Mouse (Mus musculus): Measurements from ENCODE around the gene Cnot3. TPM values are rescaled to one million over a fixed set of nuclear protein-coding genes. Genes with fewer than 3 reads are reported as not detected.
"Not testable (repeated sequence)": the region's sequence is repeated elsewhere in the genome, so short reads cannot be mapped to it uniquely, and the experiment has no call there.

The Cnot3 gene
- total RNA-seq, 2 experiments from 2014 or later: 15.2 to 94.9 TPM

DNA sequence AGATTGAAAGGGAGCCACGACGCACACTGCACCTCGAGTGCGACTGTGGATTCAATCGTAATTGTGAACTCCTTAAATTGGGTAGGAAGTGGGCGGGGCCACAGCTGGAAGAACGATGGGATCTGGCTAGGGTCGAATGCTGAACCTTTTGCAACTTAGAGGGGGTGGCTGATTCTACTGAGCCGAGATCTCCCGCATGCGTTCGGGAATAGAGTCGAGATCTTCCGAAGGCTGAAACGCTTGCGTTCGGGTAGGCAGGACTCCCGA is 48.7 kb downstream of the Cnot3 start:
- ATAC-seq (replicated peaks; ENCODE audit: low FRiP score, poor library complexity, severe bottlenecking): no peak

- ATAC-seq (replicated peaks; ENCODE audit: low FRiP score, poor library complexity, severe bottlenecking): no peak
Measured at GRCm38 (mm10) chr7:3694076-3694948, 49.2 kb downstream of the Cnot3 start.

GRCm38 (mm10) chr7:3694949-3695305 is 49.9 kb downstream of the Cnot3 start:
- ATAC-seq (replicated peaks; ENCODE audit: low FRiP score, poor library complexity, severe bottlenecking): not testable (repeated sequence)

DNA sequence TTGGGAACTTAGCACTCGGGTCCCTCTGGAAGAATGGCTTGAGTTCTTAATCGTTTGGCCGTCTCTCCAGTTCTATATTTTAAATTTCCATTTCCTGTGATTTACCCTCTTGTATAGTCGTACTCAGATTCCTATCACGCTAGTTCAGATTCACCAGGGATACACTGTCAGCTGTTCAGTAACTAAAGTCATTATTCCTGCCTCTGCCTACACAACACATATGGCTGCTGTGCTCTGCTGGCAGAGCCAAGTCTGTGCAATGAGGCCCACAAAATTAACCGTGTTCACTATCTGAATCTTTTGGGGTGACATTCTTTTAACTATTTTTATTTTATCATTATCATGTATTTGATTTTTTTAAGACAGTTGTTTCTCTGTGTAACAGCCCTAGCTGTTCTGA is 53.4 kb downstream of the Cnot3 start:
- ATAC-seq (replicated peaks; ENCODE audit: low FRiP score, poor library complexity, severe bottlenecking): no peak

DNA sequence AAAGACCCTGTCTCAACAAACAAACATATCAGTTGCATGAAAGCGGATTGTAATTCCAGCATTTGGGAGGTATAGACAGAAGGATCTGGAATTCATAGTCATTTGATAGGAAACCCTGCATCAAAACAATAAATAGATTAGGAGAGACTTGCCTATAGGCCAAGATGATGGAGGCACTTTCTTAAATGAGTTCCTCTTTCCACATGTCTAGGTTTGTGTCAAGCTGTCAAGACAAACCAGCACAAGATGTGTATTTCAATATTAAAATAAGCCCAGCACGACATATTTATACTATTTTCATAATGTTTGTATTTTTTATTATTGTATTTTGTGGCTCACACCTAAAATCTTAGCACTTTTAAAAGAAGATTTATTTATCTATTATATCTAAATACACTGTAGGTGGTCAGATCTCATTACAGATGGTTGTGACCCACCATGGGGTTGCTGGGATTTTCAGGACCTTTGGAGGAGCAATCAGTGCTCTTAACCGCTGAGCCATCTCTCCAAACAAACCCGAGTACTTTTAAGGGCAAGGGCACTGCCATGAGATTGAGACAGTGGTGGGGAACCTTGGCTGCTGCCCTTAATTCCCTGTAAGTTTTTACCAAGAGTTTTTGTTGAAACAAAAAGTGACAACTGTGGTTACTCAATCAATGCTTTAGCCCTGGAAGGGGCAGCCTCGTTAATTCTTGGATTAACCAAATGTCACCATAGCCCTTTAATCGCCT is 58.2 kb downstream of the Cnot3 start:
- ATAC-seq (replicated peaks; ENCODE audit: low FRiP score, poor library complexity, severe bottlenecking): peak; percentile 17

DNA sequence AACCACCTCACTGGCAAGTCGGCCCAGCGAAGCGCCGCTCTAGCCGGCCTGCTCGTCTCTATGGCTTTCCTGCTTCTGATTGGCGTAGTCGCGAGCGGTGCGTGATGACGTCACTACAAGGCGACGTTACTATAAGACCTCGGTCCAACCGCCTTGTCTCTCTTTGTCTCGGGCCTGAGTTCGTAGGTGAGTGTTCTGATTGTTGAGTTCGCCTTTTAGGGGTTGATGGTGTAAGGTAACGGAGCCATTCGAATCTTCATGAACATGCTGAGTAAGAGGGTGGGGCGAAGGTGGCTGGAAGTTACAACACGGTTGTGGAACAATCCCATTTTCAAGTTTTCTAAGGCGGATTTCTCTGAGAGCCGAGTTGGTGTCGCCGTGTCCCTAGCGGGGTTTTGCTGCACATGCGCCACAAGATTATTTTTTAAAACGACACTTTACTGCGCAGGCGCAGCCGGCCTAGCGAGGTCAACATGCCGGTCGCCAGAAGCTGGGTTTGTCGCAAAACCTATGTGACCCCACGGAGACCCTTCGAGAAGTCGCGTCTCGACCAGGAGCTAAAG is 58.9 kb downstream of the Cnot3 start, which contains the start of gene Rps9:
Gene Rps9 (plus strand): TSS at position 115 of the 563 bp plus-strand sequence.
- ATAC-seq (replicated peaks; ENCODE audit: low FRiP score, poor library complexity, severe bottlenecking): peak; percentile 96

GRCm38 (mm10) chr7:3704475-3704874 is 59.4 kb downstream of the Cnot3 start:
- peak; percentile 67 for ATAC-seq (replicated peaks; ENCODE audit: low FRiP score, poor library complexity, severe bottlenecking)

GRCm38 (mm10) chr7:3705461-3705860 is 60.4 kb downstream of the Cnot3 start:
- not testable (repeated sequence) for ATAC-seq (replicated peaks; ENCODE audit: low FRiP score, poor library complexity, severe bottlenecking)

DNA sequence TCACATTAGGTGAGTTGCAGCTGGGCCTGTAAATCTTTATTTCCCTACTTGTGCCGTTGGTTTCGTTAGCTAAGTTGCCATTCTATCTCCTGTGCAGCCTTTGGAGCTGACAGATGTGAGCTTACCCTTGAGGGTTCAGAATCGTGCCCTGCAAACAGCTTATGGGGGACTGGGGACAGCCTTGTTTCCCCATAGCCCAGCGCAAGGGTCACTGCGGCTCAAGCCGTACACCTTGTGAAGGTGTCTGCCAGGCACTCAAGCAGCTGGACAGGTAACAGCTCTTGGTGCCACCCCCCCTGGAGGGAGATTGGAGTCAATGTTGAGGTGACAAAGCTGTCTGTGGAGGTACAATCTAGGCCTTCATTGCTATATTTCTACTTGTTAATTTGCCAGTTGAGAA is 60.8 kb downstream of the Cnot3 start:
- ATAC-seq (replicated peaks; ENCODE audit: low FRiP score, poor library complexity, severe bottlenecking): no peak

GRCm38 (mm10) chr7:3706343-3706934 is 61.4 kb downstream of the Cnot3 start:
- no peak for ATAC-seq (replicated peaks; ENCODE audit: low FRiP score, poor library complexity, severe bottlenecking)

DNA sequence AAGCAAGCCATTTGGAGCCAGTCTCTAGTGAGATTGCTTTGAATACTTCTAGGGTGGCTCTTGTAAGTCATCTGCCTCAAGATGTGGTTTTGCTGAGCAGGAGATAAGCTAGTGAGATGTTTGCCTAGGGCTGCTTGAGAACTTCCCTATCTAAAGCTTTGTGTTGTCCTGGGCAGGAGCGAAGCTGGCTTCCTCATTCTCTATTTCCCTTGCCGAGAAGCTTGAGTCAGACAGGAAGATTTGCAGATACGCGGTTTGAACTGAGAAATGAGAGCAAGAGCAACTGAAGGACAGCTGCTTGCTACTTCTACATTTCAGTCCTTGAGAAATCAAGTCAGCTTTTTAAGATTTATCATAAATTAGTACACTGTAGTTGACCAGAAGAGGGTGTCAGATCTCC is 62.0 kb downstream of the Cnot3 start:
- ATAC-seq (replicated peaks; ENCODE audit: low FRiP score, poor library complexity, severe bottlenecking): no peak

DNA sequence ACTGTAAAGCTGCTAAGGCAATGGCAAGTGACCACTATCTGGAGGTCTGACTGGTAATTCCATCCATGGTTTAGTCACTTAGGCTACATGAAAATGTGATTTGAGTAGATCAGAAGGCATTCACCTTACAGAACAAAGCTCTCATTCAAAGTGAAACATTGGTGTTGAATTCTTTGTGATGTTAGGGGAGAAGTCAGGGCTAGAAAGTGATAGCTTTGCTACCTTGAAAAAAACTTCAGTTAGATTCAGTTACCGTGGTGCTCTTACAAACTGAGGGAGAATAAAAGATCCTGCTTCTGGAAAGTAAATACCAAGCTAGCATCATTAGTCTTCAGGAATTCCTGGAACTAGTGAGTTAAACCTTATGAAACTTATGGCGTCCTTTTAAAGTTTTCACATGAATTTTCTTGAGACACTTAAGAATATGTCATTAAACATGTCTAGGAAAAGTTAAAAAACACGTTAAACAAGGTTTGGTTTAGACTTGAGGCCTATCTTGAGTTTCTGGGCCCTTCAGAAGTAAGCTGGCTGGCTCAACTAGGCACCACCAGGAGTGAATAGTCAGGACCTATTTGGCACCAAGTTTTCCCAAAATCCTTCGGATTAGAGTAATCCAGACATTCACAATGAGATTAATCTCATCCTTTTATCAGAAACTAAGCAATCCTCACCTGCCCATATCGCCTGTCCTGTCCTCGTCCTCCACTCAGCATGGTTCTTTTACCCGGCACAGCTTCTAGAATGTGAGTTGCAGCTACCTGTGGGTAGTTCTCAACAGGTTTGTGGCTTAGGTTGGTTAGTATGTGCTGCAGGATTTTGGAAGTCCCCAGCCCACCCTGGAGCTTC is 62.7 kb downstream of the Cnot3 start:
- no peak for ATAC-seq (replicated peaks; ENCODE audit: low FRiP score, poor library complexity, severe bottlenecking)

- ATAC-seq (replicated peaks; ENCODE audit: low FRiP score, poor library complexity, severe bottlenecking): not testable (repeated sequence)
Measured at GRCm38 (mm10) chr7:3708447-3708980, 63.4 kb downstream of the Cnot3 start.

- no peak for ATAC-seq (replicated peaks; ENCODE audit: low FRiP score, poor library complexity, severe bottlenecking)
Measured at GRCm38 (mm10) chr7:3709000-3709399, 63.9 kb downstream of the Cnot3 start.

Other genes with a start within 250 kb of the Cnot3 start
- not detected in 2 replicates for gene Cacng6, start 221.1 kb upstream of the Cnot3 start, total RNA-seq (2015; ENCODE audit: low replicate concordance)
- gene Cacng6, start 221.1 kb upstream of the Cnot3 start, total RNA-seq (2017; ENCODE audit: low replicate concordance): not detected in 2 replicates
- 0.63 TPM in 1 of 2 replicates, not detected in the other for gene Tarm1, start 142.6 kb upstream of the Cnot3 start, total RNA-seq (2015; ENCODE audit: low replicate concordance)
- gene Tarm1, start 142.6 kb upstream of the Cnot3 start, total RNA-seq (2017; ENCODE audit: low replicate concordance): 0.34 and 1.8 TPM in 2 replicates
- not detected in 2 replicates for gene Oscar, start 29.1 kb upstream of the Cnot3 start, total RNA-seq (2015; ENCODE audit: low replicate concordance)
- gene Oscar, start 29.1 kb upstream of the Cnot3 start, total RNA-seq (2017; ENCODE audit: low replicate concordance): not detected in 2 replicates
- gene Ndufa3, start 27.9 kb upstream of the Cnot3 start, total RNA-seq (2015; ENCODE audit: low replicate concordance): 136 and 146 TPM in 2 replicates
- 46.0 and 54.0 TPM in 2 replicates for gene Ndufa3, start 27.9 kb upstream of the Cnot3 start, total RNA-seq (2017; ENCODE audit: low replicate concordance)
- 4.2 and 4.6 TPM in 2 replicates for gene Tfpt, start 15.3 kb upstream of the Cnot3 start, total RNA-seq (2015; ENCODE audit: low replicate concordance)
- 15.4 and 15.5 TPM in 2 replicates for gene Tfpt, start 15.3 kb upstream of the Cnot3 start, total RNA-seq (2017; ENCODE audit: low replicate concordance)
- gene Prpf31, start 15.3 kb upstream of the Cnot3 start, total RNA-seq (2015; ENCODE audit: low replicate concordance): 8.8 and 10.4 TPM in 2 replicates
- gene Prpf31, start 15.3 kb upstream of the Cnot3 start, total RNA-seq (2017; ENCODE audit: low replicate concordance): 9.5 and 16.4 TPM in 2 replicates
- gene Leng1, start 20.6 kb downstream of the Cnot3 start, total RNA-seq (2015; ENCODE audit: low replicate concordance): 1.5 and 5.0 TPM in 2 replicates
- 1.7 and 2.6 TPM in 2 replicates for gene Leng1, start 20.6 kb downstream of the Cnot3 start, total RNA-seq (2017; ENCODE audit: low replicate concordance)
- 0.63 TPM in 1 of 2 replicates, not detected in the other for gene Tmc4, start 32.3 kb downstream of the Cnot3 start, total RNA-seq (2015; ENCODE audit: low replicate concordance)
- gene Tmc4, start 32.3 kb downstream of the Cnot3 start, total RNA-seq (2017; ENCODE audit: low replicate concordance): 2.1 and 3.6 TPM in 2 replicates
- 1.2 and 7.9 TPM in 2 replicates for gene Tsen34, start 47.6 kb downstream of the Cnot3 start, total RNA-seq (2015; ENCODE audit: low replicate concordance)
- 1.3 and 3.2 TPM in 2 replicates for gene Tsen34, start 47.6 kb downstream of the Cnot3 start, total RNA-seq (2017; ENCODE audit: low replicate concordance)
- 22.8 and 27.7 TPM in 2 replicates for gene Mboat7, start 48.3 kb downstream of the Cnot3 start, total RNA-seq (2015; ENCODE audit: low replicate concordance)
- gene Mboat7, start 48.3 kb downstream of the Cnot3 start, total RNA-seq (2017; ENCODE audit: low replicate concordance): 6.1 and 8.4 TPM in 2 replicates
- gene Rps9, start 58.7 kb downstream of the Cnot3 start, total RNA-seq (2015; ENCODE audit: low replicate concordance): 418 and 419 TPM in 2 replicates
- 230 and 442 TPM in 2 replicates for gene Rps9, start 58.7 kb downstream of the Cnot3 start, total RNA-seq (2017; ENCODE audit: low replicate concordance)
- gene Pirb, start 75.1 kb downstream of the Cnot3 start, total RNA-seq (2015; ENCODE audit: low replicate concordance): 44.4 and 48.7 TPM in 2 replicates
- 10.7 and 16.3 TPM in 2 replicates for gene Pirb, start 75.1 kb downstream of the Cnot3 start, total RNA-seq (2017; ENCODE audit: low replicate concordance)
- 2.1 TPM in 1 of 2 replicates, not detected in the other for gene Gm15448, start 180.4 kb downstream of the Cnot3 start, total RNA-seq (2015; ENCODE audit: low replicate concordance)
- 1.6 and 3.8 TPM in 2 replicates for gene Gm15448, start 180.4 kb downstream of the Cnot3 start, total RNA-seq (2017; ENCODE audit: low replicate concordance)
- gene Pira2, start 199.8 kb downstream of the Cnot3 start, total RNA-seq (2015; ENCODE audit: low replicate concordance): 11.3 and 12.5 TPM in 2 replicates
- 7.4 and 7.9 TPM in 2 replicates for gene Pira2, start 199.8 kb downstream of the Cnot3 start, total RNA-seq (2017; ENCODE audit: low replicate concordance)

All from erythroblast, adult 5-6 weeks (primary cell).